Mouse (Mus musculus): Measurements from ENCODE around the gene Abca2. TPM values are rescaled to one million over a fixed set of nuclear protein-coding genes. Genes with fewer than 3 reads are reported as not detected.

Gene Abca2
- polyA plus RNA-seq, 1 experiment from 2014 or later: 4.9 TPM

DNA sequence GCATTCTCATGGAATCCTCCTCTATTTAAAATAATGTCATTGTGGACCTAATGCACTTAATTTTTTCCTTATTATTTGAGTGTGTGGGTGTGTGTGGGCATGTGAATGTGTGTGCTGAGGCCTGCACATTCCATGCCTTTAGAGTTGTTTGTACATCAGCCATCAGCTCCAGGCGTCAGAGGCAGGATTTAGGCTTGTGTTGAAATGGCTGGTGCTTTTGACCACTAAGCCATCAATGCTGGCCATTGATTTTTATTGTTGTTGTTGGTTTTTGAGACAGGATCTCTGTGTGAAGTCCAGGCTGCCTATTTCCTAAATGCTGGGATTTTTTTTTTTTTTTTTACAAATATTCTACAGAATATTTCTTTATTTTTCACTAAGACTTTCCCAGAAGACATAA, 24.4 kb downstream of the Abca2 start:
- H3K9ac ChIP-seq (ENCODE audit: low read length): no peak overlapping the region
- no peak overlapping the region for H3K27ac ChIP-seq (ENCODE audit: low read depth)
- no peaks in the 10 kb centered on the region for H3K4me1 ChIP-seq (replicated peaks; ENCODE audit: control insufficient read depth, insufficient read depth, low read length)
- no peaks in the 10 kb centered on the region for H3K36me3 ChIP-seq (ENCODE audit: control insufficient read depth, insufficient read depth, low read length)
- no peaks in the 10 kb centered on the region for H3K27me3 ChIP-seq (replicated peaks; ENCODE audit: control insufficient read depth, insufficient read depth, low read length)
- 33% methylated on average over 1 of the region's 1 CpGs for WGBS
- no peak overlapping the region for H3K4me2 ChIP-seq (ENCODE audit: low read length)
- no peak overlapping the region for H3K4me3 ChIP-seq (ENCODE audit: low read depth, low read length)
- ATAC-seq (replicated peaks; ENCODE audit: low FRiP score, low TSS enrichment, low read depth) (no peak), DNase-seq (ENCODE audit: low spot score) (no peak)
- no peaks in the 10 kb centered on the region for H3K9me3 ChIP-seq (ENCODE audit: control insufficient read depth, low read length)

DNA sequence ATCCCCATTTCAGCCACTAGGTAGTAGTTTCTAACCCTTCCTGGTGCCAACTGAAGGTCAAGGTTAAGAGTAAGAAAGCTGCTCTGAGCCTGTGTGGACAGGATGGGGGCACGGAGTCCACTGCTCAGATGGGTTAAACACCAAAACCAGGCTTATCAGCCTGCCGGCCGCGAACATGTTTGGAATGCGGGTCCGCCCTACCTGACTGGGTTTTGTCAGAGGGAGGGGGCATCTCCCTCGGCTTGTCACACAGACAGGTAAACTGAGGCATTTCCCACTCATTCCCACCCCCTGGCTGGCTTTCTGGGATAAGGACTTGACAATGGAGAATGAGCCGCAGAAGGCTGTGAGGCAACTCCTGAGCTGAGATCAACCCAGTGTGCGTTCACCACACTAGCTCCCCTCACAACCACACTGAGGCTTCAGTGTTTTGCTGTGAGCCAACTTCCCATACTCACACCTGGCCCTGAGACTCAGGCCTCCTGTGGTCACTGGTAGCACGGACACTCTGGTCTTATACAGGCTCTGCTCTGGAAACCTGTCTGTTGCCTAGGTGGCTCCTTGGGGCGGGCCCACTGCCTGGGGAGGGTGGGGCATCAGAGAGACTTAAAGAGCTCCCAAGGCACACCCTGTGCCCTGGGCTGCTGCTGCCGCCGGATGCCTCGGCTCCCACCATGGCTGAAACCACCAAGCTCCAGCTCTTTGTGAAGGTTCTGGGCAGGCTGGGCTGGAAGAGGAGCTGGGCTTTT, 27.9 kb downstream of the Abca2 start, which contains the start of gene Clic3:
Clic3 (plus strand) TSS at position 634 of the 749 bp plus-strand sequence.
- H3K4me1 ChIP-seq (replicated peaks; ENCODE audit: control insufficient read depth, insufficient read depth, low read length): peaks cover 13% of the 10 kb centered on the region; the same call in 1 of the 2 replicates
- no peaks in the 10 kb centered on the region for H3K27me3 ChIP-seq (replicated peaks; ENCODE audit: control insufficient read depth, insufficient read depth, low read length)
- no peaks in the 10 kb centered on the region for H3K9me3 ChIP-seq (ENCODE audit: control insufficient read depth, low read length)
- ATAC-seq (replicated peaks; ENCODE audit: low FRiP score, low TSS enrichment, low read depth) (0 out of 2 replicates have a peak, but pooled peaks have one; percentile 13), DNase-seq (ENCODE audit: low spot score) (no peak)
- H3K9ac ChIP-seq (ENCODE audit: low read length): no peak within 1 kb of the TSS
- 49% methylated on average over 14 of the region's 14 CpGs for whole genome bisulfite sequencing
- no peak within 1 kb of the TSS for H3K27ac ChIP-seq (ENCODE audit: low read depth)
- H3K36me3 ChIP-seq (ENCODE audit: control insufficient read depth, insufficient read depth, low read length): 0 out of 2 replicates have a peak, but pooled peaks cover 5% of the 10 kb centered on the region
- H3K4me3 ChIP-seq (ENCODE audit: low read depth, low read length): no peak within 1 kb of the TSS
- H3K4me2 ChIP-seq (ENCODE audit: low read length): no peak within 1 kb of the TSS

DNA sequence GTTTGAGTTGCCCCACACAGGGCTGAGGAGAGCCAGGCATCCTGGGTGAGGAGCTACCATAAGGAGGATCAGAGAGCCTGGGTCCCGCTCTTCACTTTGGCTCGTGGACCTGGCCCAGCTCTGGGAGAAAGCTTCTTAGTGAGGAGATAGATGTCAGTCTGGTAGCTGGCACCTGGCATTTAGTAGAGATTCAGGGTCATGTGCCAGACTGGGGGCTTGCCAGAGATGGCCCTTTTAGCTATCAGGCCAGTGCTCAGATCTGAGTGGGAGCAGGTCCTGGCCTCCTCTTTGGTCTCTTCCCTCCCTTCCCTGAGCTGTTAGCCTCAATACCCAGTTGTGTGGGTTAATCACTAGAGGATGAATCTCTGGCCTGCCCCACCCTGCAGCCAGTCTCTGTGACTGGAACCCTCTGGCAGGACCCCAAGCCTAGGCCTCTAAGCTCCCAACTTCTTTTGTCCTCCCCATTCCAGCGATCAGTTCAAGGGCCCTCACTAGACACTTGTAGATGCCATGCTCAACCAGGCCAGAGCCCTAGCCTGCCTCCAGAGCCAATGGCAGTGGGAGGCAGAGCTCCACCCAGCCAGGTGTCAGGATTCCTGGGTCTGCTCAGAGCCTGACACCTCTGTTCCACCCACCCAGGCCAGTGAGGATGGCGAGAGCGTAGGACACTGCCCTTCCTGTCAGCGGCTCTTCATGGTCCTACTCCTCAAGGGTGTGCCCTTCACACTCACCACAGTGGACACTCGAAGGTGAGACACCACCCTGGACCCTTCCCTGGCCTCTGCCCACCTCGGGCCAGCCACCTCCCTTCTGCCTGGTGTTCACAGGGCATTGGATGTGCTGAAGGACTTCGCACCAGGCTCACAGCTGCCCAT, 28.8 kb downstream of the Abca2 start:
- H3K27me3 ChIP-seq (replicated peaks; ENCODE audit: control insufficient read depth, insufficient read depth, low read length): no peaks in the 10 kb centered on the region
- ATAC-seq (replicated peaks; ENCODE audit: low FRiP score, low TSS enrichment, low read depth): no peak
- 0 out of 2 replicates have a peak, but pooled peaks cover 5% of the 10 kb centered on the region for H3K36me3 ChIP-seq (ENCODE audit: control insufficient read depth, insufficient read depth, low read length)
- no peak for DNase-seq (ENCODE audit: low spot score)
- no peak overlapping the region for H3K4me2 ChIP-seq (ENCODE audit: low read length)
- WGBS: 84% methylated on average over 9 of the region's 9 CpGs
- H3K27ac ChIP-seq (ENCODE audit: low read depth): no peak overlapping the region
- peaks cover 16% of the 10 kb centered on the region; the same call in 1 of the 2 replicates for H3K4me1 ChIP-seq (replicated peaks; ENCODE audit: control insufficient read depth, insufficient read depth, low read length)
- H3K9me3 ChIP-seq (ENCODE audit: control insufficient read depth, low read length): no peaks in the 10 kb centered on the region
- H3K9ac ChIP-seq (ENCODE audit: low read length): no peak overlapping the region
- H3K4me3 ChIP-seq (ENCODE audit: low read depth, low read length): no peak overlapping the region

DNA sequence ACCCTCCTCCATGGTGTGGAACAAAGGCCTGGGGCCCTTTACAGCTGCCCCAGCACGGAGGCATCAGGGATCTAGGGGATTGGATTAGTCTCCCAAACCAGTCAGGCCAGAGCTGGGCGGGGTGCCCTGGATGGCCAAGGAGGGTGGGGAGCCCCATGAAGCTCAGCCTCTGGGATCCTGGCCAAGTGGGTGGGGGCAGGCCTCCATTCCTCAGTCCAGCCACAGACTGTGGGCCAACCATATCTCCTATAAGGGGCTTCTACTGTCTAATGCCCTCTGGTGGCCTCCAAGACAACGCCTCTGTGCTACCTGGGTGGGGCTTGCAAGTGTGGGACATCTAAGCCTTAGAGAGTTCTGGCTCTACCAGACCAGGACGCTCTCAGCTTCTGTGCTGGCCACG, 30.4 kb downstream of the Abca2 start:
- 77% methylated on average over 5 of the region's 5 CpGs for WGBS
- no peak for DNase-seq (ENCODE audit: low spot score)
- no peak overlapping the region for H3K9ac ChIP-seq (ENCODE audit: low read length)
- H3K27ac ChIP-seq (ENCODE audit: low read depth): no peak overlapping the region
- H3K9me3 ChIP-seq (ENCODE audit: control insufficient read depth, low read length): no peaks in the 10 kb centered on the region
- peaks cover 16% of the 10 kb centered on the region; the same call in 1 of the 2 replicates for H3K4me1 ChIP-seq (replicated peaks; ENCODE audit: control insufficient read depth, insufficient read depth, low read length)
- H3K36me3 ChIP-seq (ENCODE audit: control insufficient read depth, insufficient read depth, low read length): 0 out of 2 replicates have a peak, but pooled peaks cover 5% of the 10 kb centered on the region
- H3K27me3 ChIP-seq (replicated peaks; ENCODE audit: control insufficient read depth, insufficient read depth, low read length): no peaks in the 10 kb centered on the region
- no peak overlapping the region for H3K4me2 ChIP-seq (ENCODE audit: low read length)
- no peak overlapping the region for H3K4me3 ChIP-seq (ENCODE audit: low read depth, low read length)
- no peak for ATAC-seq (replicated peaks; ENCODE audit: low FRiP score, low TSS enrichment, low read depth)

DNA sequence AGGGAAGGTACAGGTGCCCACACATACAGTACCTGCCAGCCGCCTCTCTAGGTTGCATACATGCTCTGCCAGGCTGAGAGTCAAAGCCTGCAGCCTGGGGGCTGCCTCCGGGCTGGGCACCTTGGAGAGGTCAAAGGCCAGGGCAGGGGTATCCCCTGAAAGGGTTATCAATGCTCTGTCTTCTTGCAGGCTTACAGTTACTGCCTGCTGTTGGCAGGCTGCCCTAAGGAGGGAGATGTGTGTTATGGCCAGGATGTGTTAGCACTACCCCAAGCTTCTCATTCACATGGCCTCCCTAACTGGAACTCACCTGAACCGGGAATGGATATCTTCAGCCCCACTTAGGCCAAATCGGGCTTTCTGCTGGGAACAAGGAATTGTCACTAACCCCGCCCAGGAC, 31.6 kb downstream of the Abca2 start:
- Histone ChIP-seq H3K9ac (ENCODE audit: low read length) (peak overlapping the region; percentile 54), H3K4me1 (replicated peaks; ENCODE audit: control insufficient read depth, insufficient read depth, low read length) (peaks cover 16% of the 10 kb centered on the region; the same call in 1 of the 2 replicates), H3K9me3 (ENCODE audit: control insufficient read depth, low read length) (no peaks in the 10 kb centered on the region), H3K27ac (ENCODE audit: low read depth) (peak overlapping the region; percentile 77; the same call in 1 of the 2 replicates), H3K27me3 (replicated peaks; ENCODE audit: control insufficient read depth, insufficient read depth, low read length) (no peaks in the 10 kb centered on the region), H3K4me3 (ENCODE audit: low read depth, low read length) (peak overlapping the region; percentile 76), H3K4me2 (ENCODE audit: low read length) (peak overlapping the region; percentile 83), H3K36me3 (ENCODE audit: control insufficient read depth, insufficient read depth, low read length) (0 out of 2 replicates have a peak, but pooled peaks cover 5% of the 10 kb centered on the region)
- WGBS: 32% methylated on average over 5 of the region's 5 CpGs
- DNase-seq (ENCODE audit: low spot score) (no peak), ATAC-seq (replicated peaks; ENCODE audit: low FRiP score, low TSS enrichment, low read depth) (peak; percentile 7; the same call in 1 of the 2 replicates)

DNA sequence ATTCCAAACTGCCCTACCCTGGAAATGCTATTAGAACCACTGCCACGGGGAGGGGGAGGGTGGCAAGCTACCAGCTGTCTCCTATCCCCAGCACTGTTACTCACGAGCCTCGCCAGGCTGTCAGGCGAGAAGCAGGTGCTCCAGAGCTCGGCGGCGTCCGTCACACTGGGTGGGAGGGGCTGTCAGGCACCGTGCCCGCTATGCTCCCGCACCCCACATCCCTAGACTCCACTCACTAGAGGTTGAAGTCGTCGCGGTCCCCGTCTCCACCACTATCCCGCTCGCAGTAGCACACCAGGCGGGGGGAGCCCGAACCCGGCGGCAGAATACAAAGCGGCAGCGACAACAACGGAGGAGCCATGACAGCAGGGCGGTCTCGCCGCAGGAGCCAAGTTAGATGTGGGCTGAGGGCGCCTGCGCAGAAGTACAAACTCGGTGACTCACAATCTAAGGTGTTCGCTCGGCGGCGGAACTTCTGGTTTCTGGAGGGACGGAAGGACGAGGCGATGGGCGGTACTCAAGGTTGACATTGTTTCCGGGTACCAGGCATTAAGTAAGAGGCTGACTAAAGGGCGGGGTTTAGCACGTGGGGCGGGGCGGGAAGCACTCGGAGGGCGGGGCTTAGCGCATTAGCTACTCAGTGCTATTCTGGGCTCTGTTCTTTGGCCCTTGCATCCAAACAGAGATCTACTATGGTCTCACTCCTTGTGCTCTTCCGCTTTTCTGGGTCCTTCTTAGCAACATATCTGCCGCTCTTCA, 32.2 kb downstream of the Abca2 start, which contains the start of gene Paxx:
Paxx (minus strand) TSS at position 544 of the 759 bp plus-strand sequence.
- ATAC-seq (replicated peaks; ENCODE audit: low FRiP score, low TSS enrichment, low read depth) (peak; percentile 89), DNase-seq (ENCODE audit: low spot score) (peak; percentile 90)
- peak within 1 kb of the TSS; percentile 54 for H3K9ac ChIP-seq (ENCODE audit: low read length)
- no peaks in the 10 kb centered on the region for H3K9me3 ChIP-seq (ENCODE audit: control insufficient read depth, low read length)
- H3K4me1 ChIP-seq (replicated peaks; ENCODE audit: control insufficient read depth, insufficient read depth, low read length): peaks cover 16% of the 10 kb centered on the region; the same call in 1 of the 2 replicates
- peak within 1 kb of the TSS; percentile 76 for H3K4me3 ChIP-seq (ENCODE audit: low read depth, low read length)
- H3K27ac ChIP-seq (ENCODE audit: low read depth): peak within 1 kb of the TSS; percentile 77
- 0 out of 2 replicates have a peak, but pooled peaks cover 5% of the 10 kb centered on the region for H3K36me3 ChIP-seq (ENCODE audit: control insufficient read depth, insufficient read depth, low read length)
- H3K27me3 ChIP-seq (replicated peaks; ENCODE audit: control insufficient read depth, insufficient read depth, low read length): no peaks in the 10 kb centered on the region
- peak within 1 kb of the TSS; percentile 83 for H3K4me2 ChIP-seq (ENCODE audit: low read length)
- 1% methylated on average over 48 of the region's 48 CpGs for WGBS

DNA sequence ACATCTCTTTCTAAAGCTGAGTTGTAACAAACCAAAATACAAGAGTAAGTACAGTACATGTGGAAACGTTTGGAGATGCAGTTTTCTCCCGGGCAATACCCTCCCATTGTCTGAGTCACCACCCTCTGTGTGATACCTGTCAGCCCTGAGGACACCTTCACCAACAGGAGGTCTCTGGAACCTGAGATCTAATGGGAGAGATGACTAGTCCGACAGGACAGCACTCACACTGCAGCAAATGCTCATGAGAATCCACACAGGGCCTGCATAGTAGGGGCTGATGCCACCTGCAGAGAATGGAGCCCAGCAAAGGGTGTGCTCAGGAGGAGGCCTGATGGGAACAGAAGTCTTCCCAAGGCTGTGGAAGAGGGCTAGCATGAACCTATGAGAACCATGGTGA, 32.9 kb downstream of the Abca2 start:
- no peak for DNase-seq (ENCODE audit: low spot score)
- peak; percentile 8; the same call in 1 of the 2 replicates for ATAC-seq (replicated peaks; ENCODE audit: low FRiP score, low TSS enrichment, low read depth)
- Histone ChIP-seq H3K36me3 (ENCODE audit: control insufficient read depth, insufficient read depth, low read length) (0 out of 2 replicates have a peak, but pooled peaks cover 5% of the 10 kb centered on the region), H3K9me3 (ENCODE audit: control insufficient read depth, low read length) (no peaks in the 10 kb centered on the region), H3K27ac (ENCODE audit: low read depth) (peak overlapping the region; percentile 62; the same call in 1 of the 2 replicates), H3K4me3 (ENCODE audit: low read depth, low read length) (peak overlapping the region; percentile 76), H3K27me3 (replicated peaks; ENCODE audit: control insufficient read depth, insufficient read depth, low read length) (no peaks in the 10 kb centered on the region), H3K4me2 (ENCODE audit: low read length) (peak overlapping the region; percentile 83), H3K9ac (ENCODE audit: low read length) (peak overlapping the region; percentile 37), H3K4me1 (replicated peaks; ENCODE audit: control insufficient read depth, insufficient read depth, low read length) (peaks cover 16% of the 10 kb centered on the region; the same call in 1 of the 2 replicates)
- 28% methylated on average over 3 of the region's 3 CpGs for WGBS

Measured in intestine, embryonic 14.5 days (tissue).